ENCODE assay signal across 15 mouse cellular contexts in genomic region chr1:58962418-58962817, GRCm38 (mm10). TPM values are rescaled to one million over a fixed set of nuclear protein-coding genes. Genes with fewer than 3 reads are reported as not detected.
DNase-seq lines count a peak whose midpoint lies in the region; ATAC-seq and TF ChIP-seq lines count a peak whose summit lies in the region.
"Had no signal": no experiment of that assay in that cellular context is flagged by ENCODE, and none has a peak within 500 bp of the region (broad histone marks: within the 10 kb centered on the region; RNA-seq: fewer than 3 reads in every experiment).

No protein-coding gene starts in this region.

- no peaks in the 10 kb centered on the region for H3K4me1 ChIP-seq in stomach, embryonic 15.5 days
- H3K4me1 ChIP-seq in stomach, postnatal 0 days (replicated peaks; ENCODE audit: control insufficient read depth, insufficient read depth), result no peaks in the 10 kb centered on the region
- 0 out of 2 replicates have a peak, but pooled peaks cover 2% of the 10 kb centered on the region for H3K4me1 ChIP-seq in intestine, embryonic 16.5 days (ENCODE audit: control insufficient read depth, insufficient read depth, low read length)

- DNase-seq in cerebellum, postnatal 4 days (ENCODE audit: low spot score in 2 of 2), result no peak
- DNase-seq in stomach, postnatal 0 days (ENCODE audit: low spot score), result no peak
- no peak for DNase-seq in thymus, postnatal 0 days (ENCODE audit: low spot score)
- no peak for DNase-seq in left cerebral cortex, postnatal 10 days (ENCODE audit: extremely low spot score in 1 of 2, low spot score in 2 of 2)
- no peak for DNase-seq in ovary, postnatal 14 days (ENCODE audit: low spot score)
- DNase-seq: kidney, postnatal 25 days; lung, postnatal 4 days; right cerebral cortex, postnatal 14 days had no signal

- H3K4me2 ChIP-seq in stomach, embryonic 15.5 days, result no peak overlapping the region
- no peak overlapping the region for H3K4me2 ChIP-seq in stomach, postnatal 0 days (replicated peaks; ENCODE audit: low read depth)
- no peak overlapping the region for H3K4me2 ChIP-seq in intestine, embryonic 16.5 days (ENCODE audit: low read depth, low read length)
- H3K4me2 ChIP-seq: limb, embryonic 15.5 days; neural tube, embryonic 15.5 days had no signal

- H3K9ac ChIP-seq in stomach, embryonic 15.5 days, result no peak overlapping the region
- H3K9ac ChIP-seq in stomach, postnatal 0 days (ENCODE audit: low read length), result no peak overlapping the region
- no peak overlapping the region for H3K9ac ChIP-seq in intestine, embryonic 16.5 days (ENCODE audit: low read depth, low read length)
- H3K9ac ChIP-seq: limb, embryonic 15.5 days; neural tube, embryonic 15.5 days had no signal

- TF ChIP-seq CTCF in stomach, postnatal 0 days (IDR thresholded peaks at IDR 0.05; ENCODE audit: low read depth), result no peak

- 73% methylated on average over 5 of the region's 5 CpGs for WGBS in stomach, embryonic 15.5 days
- WGBS in stomach, postnatal 0 days, result 68% methylated on average over 5 of the region's 5 CpGs
- 89% methylated on average over 5 of the region's 5 CpGs for WGBS in intestine, embryonic 16.5 days

- ATAC-seq in cerebellum, adult (ENCODE audit: insufficient number of reproducible peaks, low FRiP score, low TSS enrichment), result peak; percentile 40; the same call in 1 of the 2 replicates
- peak; percentile 85; the same call in 1 of the 2 replicates for ATAC-seq in stomach, embryonic 15.5 days (ENCODE audit: insufficient read depth, low FRiP score, low read depth)
- no peak for ATAC-seq in stomach, postnatal 0 days (ENCODE audit: low FRiP score, low TSS enrichment)
- peak; percentile 48; the same call in 1 of the 2 replicates for ATAC-seq in intestine, embryonic 16.5 days
- ATAC-seq: hindbrain, embryonic 16.5 days had no signal

- intact Hi-C loops in left cerebral cortex, postnatal 10 days (cut with DNase I), result no loop called here

- H3K4me3 ChIP-seq in stomach, embryonic 15.5 days (replicated peaks), result no peak overlapping the region
- no peak overlapping the region for H3K4me3 ChIP-seq in stomach, postnatal 0 days (ENCODE audit: low read depth, low read length)
- H3K4me3 ChIP-seq in intestine, embryonic 16.5 days (ENCODE audit: low read length), result no peak overlapping the region
- H3K4me3 ChIP-seq: left cerebral cortex, adult 2 months; limb, embryonic 15.5 days; neural tube, embryonic 15.5 days had no signal

- no peak for TF ChIP-seq EP300 in stomach, postnatal 0 days (optimal IDR thresholded peaks at IDR 0.05)

- H3K9me3 ChIP-seq in stomach, embryonic 15.5 days, result no peaks in the 10 kb centered on the region
- H3K9me3 ChIP-seq in stomach, postnatal 0 days (ENCODE audit: control insufficient read depth, low read length), result no peaks in the 10 kb centered on the region
- no peaks in the 10 kb centered on the region for H3K9me3 ChIP-seq in intestine, embryonic 16.5 days (ENCODE audit: control insufficient read depth, low read length)
- H3K9me3 ChIP-seq: limb, embryonic 15.5 days; neural tube, embryonic 15.5 days had no signal

- no peak overlapping the region for H3K27ac ChIP-seq in stomach, embryonic 15.5 days
- H3K27ac ChIP-seq in stomach, postnatal 0 days (replicated peaks), result no peak overlapping the region
- no peak overlapping the region for H3K27ac ChIP-seq in intestine, embryonic 16.5 days (ENCODE audit: low read length)
- H3K27ac ChIP-seq: left cerebral cortex, adult 2 months; limb, embryonic 15.5 days; neural tube, embryonic 15.5 days had no signal

- no peaks in the 10 kb centered on the region for H3K27me3 ChIP-seq in stomach, embryonic 15.5 days (replicated peaks)
- no peaks in the 10 kb centered on the region for H3K27me3 ChIP-seq in stomach, postnatal 0 days (ENCODE audit: control insufficient read depth, insufficient read depth, low read length)
- H3K27me3 ChIP-seq in intestine, embryonic 16.5 days (replicated peaks; ENCODE audit: control insufficient read depth, insufficient read depth, low read length), result no peaks in the 10 kb centered on the region
- H3K27me3 ChIP-seq: limb, embryonic 15.5 days; neural tube, embryonic 15.5 days had no signal

- no peaks in the 10 kb centered on the region for H3K36me3 ChIP-seq in stomach, embryonic 15.5 days
- H3K36me3 ChIP-seq in stomach, postnatal 0 days (ENCODE audit: control insufficient read depth, insufficient read depth, low read length), result no peaks in the 10 kb centered on the region
- no peaks in the 10 kb centered on the region for H3K36me3 ChIP-seq in intestine, embryonic 16.5 days (ENCODE audit: control insufficient read depth, insufficient read depth, low read length)
- H3K36me3 ChIP-seq: limb, embryonic 15.5 days; neural tube, embryonic 15.5 days had no signal

RNA-seq across cellular contexts. Expression of gene Trak2, which starts 10.8 kb away (rescaled TPM):
- 14.0 and 15.1 TPM in 2 replicates for polyA plus RNA-seq in stomach, embryonic 15.5 days (2015; fragmentation: Nextera tagmentation; extraction: Ambion mirVana)
- polyA plus RNA-seq in stomach, postnatal 0 days (2015; fragmentation: Nextera tagmentation; extraction: Ambion mirVana), result 7.3 and 8.7 TPM in 2 replicates
- polyA plus RNA-seq in intestine, embryonic 16.5 days (2015; fragmentation: Nextera tagmentation; extraction: Ambion mirVana), result 9.1 and 9.7 TPM in 2 replicates
- 13.2 and 13.5 TPM in 2 replicates for polyA plus RNA-seq in thymus, postnatal 0 days (2015; fragmentation: Nextera tagmentation; extraction: Ambion mirVana)
- 100 to 1,000 TPM; 145 to 154 TPM for total RNA-seq in left cerebral cortex, postnatal 10 days (2021)

RNA-seq across cellular contexts. Expression of gene Stradb, which starts 10.9 kb away (rescaled TPM):
- 24.6 and 26.9 TPM in 2 replicates for polyA plus RNA-seq in stomach, embryonic 15.5 days (2015; fragmentation: Nextera tagmentation; extraction: Ambion mirVana)
- polyA plus RNA-seq in stomach, postnatal 0 days (2015; fragmentation: Nextera tagmentation; extraction: Ambion mirVana), result 17.4 and 18.5 TPM in 2 replicates
- polyA plus RNA-seq in intestine, embryonic 16.5 days (2015; fragmentation: Nextera tagmentation; extraction: Ambion mirVana), result 21.9 and 22.8 TPM in 2 replicates
- polyA plus RNA-seq in thymus, postnatal 0 days (2015; fragmentation: Nextera tagmentation; extraction: Ambion mirVana), result 28.6 and 30.6 TPM in 2 replicates
- total RNA-seq in left cerebral cortex, postnatal 10 days (2021), result 10 to 100 TPM; 78.9 to 89.0 TPM
